In the genomic region with DNA sequence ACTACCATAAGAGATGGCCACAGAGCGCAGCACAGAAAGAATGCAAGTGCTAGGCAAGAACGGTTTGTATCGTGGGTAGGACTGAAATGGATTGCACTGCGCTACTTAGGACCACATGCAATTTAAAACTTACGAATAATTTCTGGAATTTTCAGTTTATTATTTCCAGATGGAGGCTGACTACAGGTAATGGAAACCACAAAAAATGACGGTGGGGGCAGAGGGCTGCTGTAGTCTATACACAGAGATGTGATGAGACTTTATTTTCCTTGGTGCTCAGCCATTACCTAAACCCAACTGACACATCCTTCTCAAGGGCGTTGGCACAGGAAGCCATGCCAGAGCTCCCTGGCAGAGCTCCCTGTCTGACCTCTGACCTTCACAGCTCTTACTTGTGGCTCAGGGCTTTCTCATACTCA, we compare ENCODE assay signal across 14 mouse cellular contexts.
DNase-seq lines count a peak whose midpoint lies in the region; ATAC-seq and TF ChIP-seq lines count a peak whose summit lies in the region.
"Had no signal": no experiment of that assay in that cellular context is flagged by ENCODE, and none has a peak within 500 bp of the region (broad histone marks: within the 10 kb centered on the region; RNA-seq: fewer than 3 reads in every experiment).

No protein-coding gene starts in this region.

- WGBS in heart, embryonic 10.5 days, result 86% methylated on average over 7 of the region's 7 CpGs
- 34% methylated on average over 7 of the region's 7 CpGs for WGBS in embryonic facial prominence, embryonic 11.5 days
- 90% methylated on average over 7 of the region's 7 CpGs for WGBS in intestine, postnatal 0 days

- H3K27ac ChIP-seq in heart, embryonic 10.5 days, result no peak overlapping the region
- H3K27ac ChIP-seq in embryonic facial prominence, embryonic 11.5 days (replicated peaks; ENCODE audit: low read depth, low read length), result no peak overlapping the region; the same call in 1 of the 2 replicates
- H3K27ac ChIP-seq in intestine, postnatal 0 days (ENCODE audit: low read depth, low read length), result no peak overlapping the region
- H3K27ac ChIP-seq in left cerebral cortex, adult 2 months, result no peak overlapping the region
- H3K27ac ChIP-seq: embryonic facial prominence, embryonic 15.5 days; liver, embryonic 14.5 days; midbrain, embryonic 10.5 days had no signal

- H3K36me3 ChIP-seq in heart, embryonic 10.5 days, result peaks cover 28% of the 10 kb centered on the region
- H3K36me3 ChIP-seq in embryonic facial prominence, embryonic 11.5 days (replicated peaks; ENCODE audit: control insufficient read depth, insufficient read depth, low read depth, low read length), result no peaks in the 10 kb centered on the region; the same call in 1 of the 2 replicates
- H3K36me3 ChIP-seq in intestine, postnatal 0 days (ENCODE audit: control insufficient read depth, insufficient read depth), result peaks cover 18% of the 10 kb centered on the region

- no peak for TF ChIP-seq CTCF in intestine, postnatal 0 days (IDR thresholded peaks at IDR 0.05; ENCODE audit: low read depth)
- TF ChIP-seq CTCF in left cerebral cortex, adult 2 months (IDR thresholded peaks at IDR 0.05), result no peak

- H3K9ac ChIP-seq in embryonic facial prominence, embryonic 11.5 days (replicated peaks; ENCODE audit: low read length), result no peak overlapping the region
- no peak overlapping the region for H3K9ac ChIP-seq in intestine, postnatal 0 days (ENCODE audit: low read depth, low read length)
- H3K9ac ChIP-seq: embryonic facial prominence, embryonic 15.5 days; liver, embryonic 14.5 days had no signal

- H3K27me3 ChIP-seq in heart, embryonic 10.5 days (ENCODE audit: insufficient read depth, poor library complexity, severe bottlenecking), result no peaks in the 10 kb centered on the region
- no peaks in the 10 kb centered on the region for H3K27me3 ChIP-seq in embryonic facial prominence, embryonic 11.5 days (ENCODE audit: control insufficient read depth, insufficient read depth, low read length)
- no peaks in the 10 kb centered on the region for H3K27me3 ChIP-seq in intestine, postnatal 0 days (replicated peaks; ENCODE audit: control insufficient read depth, insufficient read depth, low read length)
- H3K27me3 ChIP-seq: CH12.LX; embryonic facial prominence, embryonic 15.5 days had no signal

- H3K4me1 ChIP-seq in heart, embryonic 10.5 days, result peaks cover 27% of the 10 kb centered on the region
- H3K4me1 ChIP-seq in embryonic facial prominence, embryonic 11.5 days (ENCODE audit: control insufficient read depth, insufficient read depth, low read length), result no peaks in the 10 kb centered on the region
- H3K4me1 ChIP-seq in intestine, postnatal 0 days (replicated peaks; ENCODE audit: control insufficient read depth, insufficient read depth, low read length), result no peaks in the 10 kb centered on the region
- H3K4me1 ChIP-seq: midbrain, embryonic 10.5 days had no signal

- H3K4me2 ChIP-seq in embryonic facial prominence, embryonic 11.5 days (ENCODE audit: low read depth, low read length), result no peak overlapping the region
- no peak overlapping the region for H3K4me2 ChIP-seq in intestine, postnatal 0 days (replicated peaks; ENCODE audit: low read depth)
- H3K4me2 ChIP-seq: embryonic facial prominence, embryonic 15.5 days had no signal

- intact Hi-C loops in left cerebral cortex, adult 2 months (cut with DNase I), result no loop called here

- no peaks in the 10 kb centered on the region for H3K9me3 ChIP-seq in heart, embryonic 10.5 days
- H3K9me3 ChIP-seq in embryonic facial prominence, embryonic 11.5 days (replicated peaks; ENCODE audit: control insufficient read depth, low read length), result no peaks in the 10 kb centered on the region
- H3K9me3 ChIP-seq in intestine, postnatal 0 days (ENCODE audit: control insufficient read depth), result no peaks in the 10 kb centered on the region
- H3K9me3 ChIP-seq: embryonic facial prominence, embryonic 15.5 days; midbrain, embryonic 10.5 days had no signal

- DNase-seq in heart, adult 18-20 months, result peak; percentile 20 to 41
- DNase-seq in heart, embryonic 10.5 days (ENCODE audit: low spot score), result no peak
- peak; percentile 12 for DNase-seq in ovary, adult 18-20 months (ENCODE audit: low spot score)
- DNase-seq in ovary, postnatal 10 days (ENCODE audit: low spot score), result no peak
- DNase-seq in embryonic facial prominence, embryonic 11.5 days (ENCODE audit: low spot score), result peak; percentile 77
- DNase-seq in skeletal muscle tissue, adult 2 months (ENCODE audit: low read depth, low spot score), result peak; percentile 36
- no peak for DNase-seq in left cerebral cortex, adult 2 months (ENCODE audit: extremely low spot score in 1 of 2, low spot score in 2 of 2)
- DNase-seq: right cerebral cortex, adult 18-20 months; thymus, postnatal 4 days had no signal

- H3K4me3 ChIP-seq in heart, embryonic 10.5 days, result no peak overlapping the region
- no peak overlapping the region for H3K4me3 ChIP-seq in embryonic facial prominence, embryonic 11.5 days (ENCODE audit: low read depth, low read length)
- no peak overlapping the region for H3K4me3 ChIP-seq in intestine, postnatal 0 days (ENCODE audit: low read depth, low read length)
- no peak overlapping the region for H3K4me3 ChIP-seq in left cerebral cortex, adult 2 months
- H3K4me3 ChIP-seq: embryonic facial prominence, embryonic 15.5 days; midbrain, embryonic 10.5 days had no signal

- peak; percentile 84 for ATAC-seq in embryonic facial prominence, embryonic 11.5 days (replicated peaks; ENCODE audit: insufficient number of reproducible peaks, low FRiP score, low TSS enrichment, low read depth)
- ATAC-seq in intestine, postnatal 0 days, result no peak

Comparison
In these comparisons a context has a peak if more than half of its experiments do, and no peak if none do; other contexts are left out.
1. DNase-seq: peak in heart, adult 18-20 months (2 of 2), ovary, adult 18-20 months (single experiment), embryonic facial prominence, embryonic 11.5 days (single experiment) and skeletal muscle tissue, adult 2 months (single experiment); none in heart, embryonic 10.5 days (single experiment), ovary, postnatal 10 days (single experiment) and left cerebral cortex, adult 2 months (0 of 2).